Mouse (Mus musculus) forebrain, postnatal 0 days (tissue): Measurements from ENCODE around the gene Anks6. TPM values are rescaled to one million over a fixed set of nuclear protein-coding genes. Genes with fewer than 3 reads are reported as not detected.
A peak's percentile ranks its signal among the peaks of the same experiment; 100 is the strongest.

ENCODE experiments used
- ATAC-seq: fragments of 200-750 bp; cut with Nextera tagmentation; 2 replicates; pipeline ENCODE4 v1.8.0; 2017; ENCODE audit warnings: mild to moderate bottlenecking, moderate library complexity
- DNase-seq: peaks from one replicate; pipeline ENCODE4 v3.0.0-alpha.2; 2015
- H3K27ac ChIP-seq: fragments of 300-500 bp; sonication (generic); 2 replicates; pipeline ENCODE4 v1.5.1; 2014; ENCODE audit warnings: low read depth, mild to moderate bottlenecking, antibody characterized with exemption, low read length, moderate library complexity, mixed read lengths
- H3K27me3 ChIP-seq: fragments of 300-500 bp; sonication (generic); 2 replicates; pipeline ENCODE4 v1.6.1; 2014; ENCODE audit warnings: mild to moderate bottlenecking, low read length, mixed read lengths; ENCODE audit not compliant: insufficient read depth
- H3K36me3 ChIP-seq: fragments of 300-500 bp; sonication (generic); 2 replicates; pipeline ENCODE4 v1.6.1; 2014; ENCODE audit warnings: mild to moderate bottlenecking, moderate library complexity; ENCODE audit not compliant: insufficient read depth
- H3K4me1 ChIP-seq: fragments of 300-500 bp; sonication (generic); 2 replicates; pipeline ENCODE4 v1.6.1; 2014; ENCODE audit warnings: antibody characterized with exemption; ENCODE audit not compliant: insufficient read depth
- H3K4me2 ChIP-seq: fragments of 300-500 bp; sonication (generic); 2 replicates; pipeline ENCODE4 v1.6.1; 2014; ENCODE audit warnings: low read depth, mild to moderate bottlenecking, moderate library complexity
- H3K4me3 ChIP-seq: fragments of 300-500 bp; sonication (generic); 2 replicates; pipeline ENCODE4 v1.5.1; 2014; ENCODE audit warnings: low read depth, low read length, mixed read lengths
- H3K9ac ChIP-seq: fragments of 300-500 bp; sonication (generic); 2 replicates; pipeline ENCODE4 v1.6.1; 2014; ENCODE audit warnings: mild to moderate bottlenecking
- H3K9me3 ChIP-seq: fragments of 300-500 bp; sonication (generic); 2 replicates; pipeline ENCODE4 v1.6.1; 2016; ENCODE audit warnings: low read length
- CTCF ChIP-seq: sonication (generic); IDR thresholded peaks from 2 replicates; pipeline ENCODE4 v1.5.1; 2016; ENCODE audit warnings: antibody characterized with exemption, control low read depth, low read depth
- WGBS: fragments of 180-500 bp; shearing (Covaris S2); extraction: QIAGEN DNeasy Blood & Tissue Kit; methylation state at CpG from one replicate; pipeline ENCODE4 v1.1.7; 2014; 5-methylcytosine and 5-hydroxymethylcytosine counted together
- polyA plus RNA-seq: library from polyadenylated mRNA; unstranded; fragments of >200 nt; fragmentation: Nextera tagmentation; extraction: Ambion mirVana; gene quantifications from 2 replicates; pipeline ENCODE4 v1.2.1, GENCODE M21; 2015
- total RNA-seq: library from RNA; depleted of rRNA; stranded (reverse); fragments of >200 nt; gene quantifications from 2 replicates; pipeline ENCODE4 v1.2.3, GENCODE M21; 2014; rRNA removed

Anks6 gene
- total RNA-seq = 9.0 and 11.0 TPM in 2 replicates
- 2.1 TPM in 2 replicates for polyA plus RNA-seq

DNA sequence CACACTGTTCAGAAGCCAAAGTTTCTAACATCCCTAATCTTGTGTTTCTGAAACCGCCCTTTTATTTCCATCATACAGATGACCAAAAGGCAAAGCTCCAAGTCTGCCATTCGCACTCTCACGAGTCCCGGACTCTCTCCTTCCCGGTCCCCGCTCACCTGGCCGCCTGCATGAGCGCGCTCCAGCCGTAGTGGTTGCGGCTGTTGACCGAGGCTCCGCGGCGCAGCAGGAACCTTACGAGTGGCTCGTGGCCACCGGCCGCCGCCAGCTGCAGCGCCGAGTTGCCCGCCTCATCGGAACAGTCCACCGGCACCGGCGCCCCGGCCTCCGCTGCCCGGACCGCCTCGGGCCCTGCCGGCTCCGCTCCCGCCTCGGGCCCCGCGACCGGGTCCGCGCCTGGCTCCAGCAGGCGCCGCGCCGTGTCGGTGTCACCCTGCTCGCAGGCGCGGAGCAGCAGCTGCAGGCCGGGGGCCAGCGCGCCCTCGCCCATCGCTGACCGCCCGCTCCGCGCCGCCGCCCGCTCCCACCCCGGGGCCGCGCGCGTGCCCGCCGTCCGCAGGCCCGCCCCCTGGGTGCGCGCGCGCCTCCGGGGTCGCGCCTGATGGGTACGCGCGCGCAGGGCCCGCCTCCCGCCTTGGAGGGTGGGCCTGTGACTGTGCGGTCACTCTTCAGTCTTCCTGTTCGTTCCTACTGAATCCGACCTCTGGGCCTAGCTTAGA is at the start of gene Anks6:
Anks6 (minus strand) TSS at position 637 of the 719 bp plus-strand sequence.
- Histone ChIP-seq H3K27ac (peak within 1 kb of the TSS; percentile 62), H3K9me3 (no peaks in the 10 kb centered on the region), H3K27me3 (no peaks in the 10 kb centered on the region), H3K36me3 (no peaks in the 10 kb centered on the region), H3K4me1 (peaks cover 2% of the 10 kb centered on the region; the same call in 1 of the 2 replicates), H3K9ac (peak within 1 kb of the TSS; percentile 72), H3K4me2 (peak within 1 kb of the TSS; percentile 66), H3K4me3 (peak within 1 kb of the TSS; percentile 85)
- DNase-seq = peak; percentile 89
- no peak for TF ChIP-seq CTCF
- WGBS = under 1% methylated on average over 65 of the region's 86 CpGs
- ATAC-seq = peak; percentile 90

- ATAC-seq = no peak
- Histone ChIP-seq H3K9me3 (no peaks in the 10 kb centered on the region), H3K9ac (no peak overlapping the region)
Measured at GRCm38 (mm10) chr4:47103561-47103960, 46.3 kb upstream of the Anks6 start.

DNA sequence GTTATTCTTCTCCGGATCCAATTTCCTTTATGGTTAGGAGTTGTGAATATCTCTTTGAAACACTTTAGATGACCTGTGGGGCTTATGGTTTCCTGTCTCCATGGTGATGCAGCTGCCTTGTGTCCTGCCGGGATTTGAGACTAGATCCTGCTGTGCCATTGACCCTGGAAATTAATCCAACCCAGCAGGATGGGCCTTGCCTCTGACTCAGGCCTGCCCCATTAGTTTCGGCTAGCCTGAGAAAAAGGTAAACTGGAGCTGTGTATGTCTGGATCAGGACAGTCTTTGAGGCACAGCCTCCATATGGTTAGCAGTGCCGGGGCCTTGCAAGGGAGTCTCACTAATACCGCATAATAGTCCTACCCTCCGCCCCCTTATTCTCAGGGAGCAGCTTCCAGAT is 36.4 kb upstream of the Anks6 start:
- DNase-seq = no peak
- no peak overlapping the region for H3K27ac ChIP-seq
- no peak for ATAC-seq
- 33% methylated on average over 6 of the region's 6 CpGs for WGBS
- TF ChIP-seq CTCF = no peak
- no peaks in the 10 kb centered on the region for H3K9me3 ChIP-seq
- H3K9ac ChIP-seq = no peak overlapping the region
- 0 out of 2 replicates have a peak, but pooled peaks cover 8% of the 10 kb centered on the region for H3K27me3 ChIP-seq
- no peak overlapping the region for H3K4me2 ChIP-seq
- H3K36me3 ChIP-seq = no peaks in the 10 kb centered on the region
- H3K4me3 ChIP-seq = no peak overlapping the region
- no peaks in the 10 kb centered on the region for H3K4me1 ChIP-seq

More at GRCm38 (mm10) chr4:47103561-47103960, 46.3 kb upstream of the Anks6 start:
- no peak overlapping the region for H3K27ac ChIP-seq
- TF ChIP-seq CTCF = no peak
- 92% methylated on average over 10 of the region's 10 CpGs for WGBS
- H3K27me3 ChIP-seq = no peaks in the 10 kb centered on the region
- DNase-seq = no peak
- no peak overlapping the region for H3K4me3 ChIP-seq
- H3K36me3 ChIP-seq = no peaks in the 10 kb centered on the region
- no peak overlapping the region for H3K4me2 ChIP-seq
- no peaks in the 10 kb centered on the region for H3K4me1 ChIP-seq

DNA sequence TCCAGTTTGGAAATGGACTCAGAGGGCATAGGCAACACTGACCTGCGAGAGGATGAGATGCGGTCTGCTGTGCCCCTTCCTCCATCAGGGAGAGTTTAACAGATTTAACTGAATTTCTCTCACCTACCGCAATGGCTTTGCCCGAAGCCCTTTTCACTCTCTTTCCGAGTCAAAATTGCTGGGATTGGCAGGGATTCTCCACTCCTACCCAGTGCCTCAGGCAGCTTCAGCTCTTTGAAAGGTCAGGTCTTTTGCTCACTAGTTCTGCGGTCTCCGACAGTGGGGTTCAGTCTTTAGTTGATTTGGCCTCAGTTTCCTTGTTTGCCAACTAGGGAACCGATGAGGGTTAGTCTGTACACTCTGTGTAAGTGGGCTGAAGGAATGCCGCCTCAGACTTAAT is 35.9 kb upstream of the Anks6 start:
- H3K4me2 ChIP-seq = peak overlapping the region; percentile 98; the same call in 1 of the 2 replicates
- TF ChIP-seq CTCF = no peak
- H3K4me1 ChIP-seq = no peaks in the 10 kb centered on the region
- H3K27ac ChIP-seq = no peak overlapping the region
- DNase-seq (no peak), ATAC-seq (no peak)
- no peaks in the 10 kb centered on the region for H3K36me3 ChIP-seq
- H3K9me3 ChIP-seq = no peaks in the 10 kb centered on the region
- no peak overlapping the region for H3K9ac ChIP-seq
- WGBS = 29% methylated on average over 9 of the region's 9 CpGs
- H3K4me3 ChIP-seq = no peak overlapping the region
- H3K27me3 ChIP-seq = 0 out of 2 replicates have a peak, but pooled peaks cover 8% of the 10 kb centered on the region

- Histone ChIP-seq H3K9me3 (no peaks in the 10 kb centered on the region), H3K27me3 (0 out of 2 replicates have a peak, but pooled peaks cover 8% of the 10 kb centered on the region), H3K36me3 (no peaks in the 10 kb centered on the region), H3K27ac (no peak overlapping the region), H3K4me2 (peak overlapping the region; percentile 98), H3K4me1 (no peaks in the 10 kb centered on the region), H3K9ac (peak overlapping the region; percentile 57), H3K4me3 (peak overlapping the region; percentile 59)
- DNase-seq (no peak), ATAC-seq (peak; percentile 42; the same call in 1 of the 2 replicates)
- TF ChIP-seq CTCF = no peak
- WGBS = 2% methylated on average over 21 of the region's 21 CpGs
Measured at GRCm38 (mm10) chr4:47092387-47093021, 35.3 kb upstream of the Anks6 start.

DNA sequence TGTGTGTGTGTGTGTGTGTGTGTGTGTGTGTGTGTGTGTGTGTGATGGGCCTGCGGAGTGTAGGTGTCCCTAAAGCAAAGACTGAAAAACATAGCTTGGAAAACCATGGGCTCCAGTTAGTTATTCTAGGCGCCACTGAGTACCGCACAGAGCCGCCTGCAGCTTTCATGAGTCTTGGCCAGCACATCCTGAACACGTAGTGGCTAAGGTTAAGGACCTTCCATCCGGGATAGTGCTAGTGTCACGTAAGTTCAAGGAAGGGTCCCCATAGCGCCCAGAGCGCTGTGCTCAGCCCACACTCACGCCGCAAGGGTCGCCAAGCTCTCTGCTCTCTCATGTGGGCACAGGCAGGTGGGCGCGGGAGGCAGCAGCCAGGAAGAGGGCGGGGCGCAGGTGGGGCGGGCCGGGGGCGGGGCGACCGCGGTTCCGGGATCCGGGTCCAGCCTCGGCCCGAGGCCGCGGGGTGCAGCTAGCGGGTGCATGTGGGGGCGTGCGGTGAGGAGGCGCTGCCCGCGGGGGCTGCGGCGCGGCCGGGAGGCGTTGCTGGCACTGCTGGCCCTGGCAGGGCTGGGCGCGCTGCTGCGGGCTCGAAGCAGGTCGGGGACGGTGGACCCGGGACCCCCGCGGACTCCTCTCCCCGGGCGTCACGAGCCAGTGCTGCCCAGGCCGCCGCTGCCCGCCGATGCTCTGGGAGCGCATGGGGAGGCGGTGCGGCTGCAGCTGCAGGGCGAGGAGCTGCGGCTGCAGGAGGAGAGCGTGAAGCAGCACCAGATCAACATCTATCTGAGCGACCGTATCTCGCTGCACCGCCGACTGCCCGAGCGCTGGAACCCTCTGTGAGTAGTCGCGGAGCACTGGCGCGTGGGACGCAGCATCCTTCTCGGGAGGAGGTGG is 34.5 kb upstream of the Anks6 start, which contains the start of gene Galnt12:
Galnt12 (plus strand) TSS at position 417 of the 894 bp plus-strand sequence.
- Histone ChIP-seq H3K4me1 (no peaks in the 10 kb centered on the region), H3K9me3 (no peaks in the 10 kb centered on the region), H3K27me3 (0 out of 2 replicates have a peak, but pooled peaks cover 8% of the 10 kb centered on the region), H3K36me3 (no peaks in the 10 kb centered on the region), H3K27ac (no peak within 1 kb of the TSS), H3K4me3 (peak within 1 kb of the TSS; percentile 59), H3K4me2 (peak within 1 kb of the TSS; percentile 98), H3K9ac (peak within 1 kb of the TSS; percentile 57)
- WGBS = 3% methylated on average over 62 of the region's 74 CpGs
- no peak for TF ChIP-seq CTCF
- ATAC-seq (peak; percentile 85), DNase-seq (peak; percentile 51)
